Mouse (Mus musculus): Measurements from ENCODE around the gene Pprc1.

Gene Pprc1

GRCm38 (mm10) chr19:46044271-46044992 is at the start of gene Pprc1:
Pprc1 (plus strand) TSS chr19:46044886.
- DNase-seq (ENCODE audit: low read depth, low spot score): peak; percentile 41

- peak; percentile 59 for DNase-seq (ENCODE audit: low read depth, low spot score)
These were observed 47.3 kb upstream of the Pprc1 start for GRCm38 (mm10) chr19:45997365-45997764.

- DNase-seq (ENCODE audit: low read depth, low spot score): peak; percentile 93
These were observed 46.6 kb upstream of the Pprc1 start, which contains the start of gene Armh3 for GRCm38 (mm10) chr19:45997785-45998693. Armh3 (minus strand) TSS chr19:45998488.

- no peak for DNase-seq (ENCODE audit: low read depth, low spot score)
These were observed 45.9 kb upstream of the Pprc1 start for GRCm38 (mm10) chr19:45998694-45999217.

GRCm38 (mm10) chr19:45999378-45999777 is 45.3 kb upstream of the Pprc1 start:
- DNase-seq (ENCODE audit: low read depth, low spot score): no peak

- DNase-seq (ENCODE audit: low read depth, low spot score): peak; percentile 60
These were observed 42.4 kb upstream of the Pprc1 start for GRCm38 (mm10) chr19:46002279-46002678.

GRCm38 (mm10) chr19:46003371-46004226 is 41.1 kb upstream of the Pprc1 start, which contains the start of gene Hps6:
Hps6 (plus strand) TSS chr19:46003508.
- peak; percentile 90 for DNase-seq (ENCODE audit: low read depth, low spot score)

GRCm38 (mm10) chr19:46004814-46005466 is 39.7 kb upstream of the Pprc1 start:
- no peak for DNase-seq (ENCODE audit: low read depth, low spot score)

- no peak for DNase-seq (ENCODE audit: low read depth, low spot score)
These were observed 39.0 kb upstream of the Pprc1 start for GRCm38 (mm10) chr19:46005680-46006079.

GRCm38 (mm10) chr19:46014572-46015178 is 30.0 kb upstream of the Pprc1 start:
- peak; percentile 90 for DNase-seq (ENCODE audit: low read depth, low spot score)

GRCm38 (mm10) chr19:46016023-46016422 is 28.7 kb upstream of the Pprc1 start:
- DNase-seq (ENCODE audit: low read depth, low spot score): no peak

GRCm38 (mm10) chr19:46024959-46025358 is 19.7 kb upstream of the Pprc1 start:
- no peak for DNase-seq (ENCODE audit: low read depth, low spot score)

- no peak for DNase-seq (ENCODE audit: low read depth, low spot score)
These were observed 18.1 kb upstream of the Pprc1 start for GRCm38 (mm10) chr19:46026567-46026966.

- peak; percentile 70 for DNase-seq (ENCODE audit: low read depth, low spot score)
These were observed 15.9 kb upstream of the Pprc1 start for GRCm38 (mm10) chr19:46028747-46029320.

GRCm38 (mm10) chr19:46029652-46030051 is 15.0 kb upstream of the Pprc1 start:
- DNase-seq (ENCODE audit: low read depth, low spot score): no peak

GRCm38 (mm10) chr19:46030196-46030983 is 14.3 kb upstream of the Pprc1 start:
- no peak for DNase-seq (ENCODE audit: low read depth, low spot score)

- DNase-seq (ENCODE audit: low read depth, low spot score): no peak
These were observed 12.8 kb upstream of the Pprc1 start for GRCm38 (mm10) chr19:46031689-46032432.

- no peak for DNase-seq (ENCODE audit: low read depth, low spot score)
These were observed 11.8 kb upstream of the Pprc1 start for GRCm38 (mm10) chr19:46032731-46033510.

All from CD4-positive, CD25-positive, alpha-beta regulatory T cell, adult 2 months (primary cell).